Mouse (Mus musculus) NIH3T3 (cell line): Measurements from ENCODE around the gene Mamdc4.
A peak's percentile ranks its signal among the peaks of the same experiment; 100 is the strongest.

Experiments used
- DNase-seq: peaks from one replicate; pipeline ENCODE4 v3.0.0-alpha.2; 2012; ENCODE audit warnings: low read depth

The Mamdc4 gene

DNA sequence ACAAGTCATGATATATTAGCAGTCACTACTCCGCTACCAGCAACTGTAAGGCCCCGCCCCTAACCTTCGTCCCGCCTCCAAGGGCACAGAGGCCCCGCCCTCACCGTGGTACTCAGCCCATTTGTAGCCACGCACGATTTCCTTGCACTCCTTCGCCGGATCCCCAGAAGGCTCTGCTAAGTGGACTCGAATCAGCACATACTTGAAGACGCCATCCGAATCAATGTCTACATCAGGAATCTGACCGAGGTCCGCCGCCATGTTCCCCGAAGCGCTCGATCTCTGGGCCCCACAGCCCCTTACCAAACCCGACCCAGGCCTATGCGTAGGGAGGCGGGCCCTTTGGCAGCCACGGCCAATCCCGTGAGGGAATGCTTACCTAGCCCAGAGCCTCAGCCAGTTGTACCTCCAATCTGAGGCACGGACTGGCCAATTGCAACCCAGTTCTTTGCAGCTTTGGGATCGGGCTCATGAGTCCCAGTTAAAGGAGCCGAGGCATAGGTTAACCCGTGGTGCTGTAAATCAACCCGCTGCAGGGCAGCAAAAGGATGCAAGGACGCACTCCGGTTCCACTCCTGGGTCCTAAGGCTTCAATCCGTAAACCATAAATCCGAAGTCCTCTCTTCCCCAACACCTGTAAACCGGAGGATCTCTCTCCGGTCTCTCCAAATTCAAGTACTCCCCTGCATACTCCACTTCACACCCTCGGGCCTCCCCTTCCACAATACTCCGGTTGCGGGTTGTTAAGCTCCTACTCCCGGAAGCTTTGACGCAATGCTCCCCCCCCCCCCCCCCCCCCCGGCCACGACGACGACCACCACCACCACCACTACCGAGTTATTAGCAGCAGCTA, at the start of gene Mamdc4, which contains the start of gene Phpt1:
Mamdc4 (minus strand) TSS at position 267 of the 853 bp plus-strand sequence.
Phpt1 (minus strand) TSS at position 646 of the 853 bp plus-strand sequence.
- DNase-seq: peak; percentile 97

DNA sequence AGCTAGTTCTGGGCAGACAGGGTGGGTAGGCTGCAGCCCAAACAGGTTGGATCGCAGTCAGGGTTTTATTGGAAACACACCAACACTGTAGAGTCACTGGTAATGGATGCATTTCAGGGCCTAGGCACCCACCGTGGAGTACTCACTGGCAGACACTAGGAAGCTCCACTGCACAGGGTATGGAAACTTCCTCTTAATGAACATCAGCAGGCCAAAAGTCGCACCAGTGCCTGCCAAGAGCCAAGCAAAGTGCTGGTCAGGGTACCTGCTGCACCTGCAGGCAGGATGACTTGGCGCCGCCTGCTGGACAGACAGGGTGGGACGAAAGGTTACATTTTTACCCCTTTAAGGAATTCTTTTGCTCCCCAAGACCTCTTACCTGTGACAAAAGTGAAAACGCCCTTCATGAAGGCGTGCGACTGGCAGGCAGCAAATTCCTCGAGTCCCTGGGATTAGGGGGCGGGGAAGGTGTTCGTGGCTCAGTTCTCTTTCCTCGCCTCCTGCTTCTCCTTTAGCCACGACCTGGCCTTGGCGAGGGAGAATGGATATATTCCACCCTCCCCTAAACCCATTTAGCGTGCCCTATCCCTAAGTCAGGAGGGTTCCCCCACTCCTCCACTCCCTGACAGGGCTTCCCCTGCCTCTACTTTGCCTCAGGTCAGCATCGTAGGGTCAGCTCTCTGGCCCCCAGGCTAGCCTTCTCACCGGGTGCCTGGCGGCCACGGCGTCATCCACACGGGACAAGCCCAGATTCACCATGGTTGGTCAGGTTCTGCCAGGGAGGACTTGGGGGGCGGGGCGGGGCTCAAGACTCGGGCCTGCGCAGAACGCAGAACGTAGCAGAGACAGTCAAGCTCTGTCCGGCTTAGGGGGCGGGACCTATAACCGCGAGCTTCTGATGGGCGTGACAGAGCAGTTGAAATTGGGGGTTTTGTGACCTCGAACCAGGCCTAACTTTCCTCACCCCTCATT, 46.9 kb upstream of the Mamdc4 start, which contains the start of gene Tmem141:
Tmem141 (minus strand) TSS at position 777 of the 972 bp plus-strand sequence.
- DNase-seq: peak; percentile 91

DNA sequence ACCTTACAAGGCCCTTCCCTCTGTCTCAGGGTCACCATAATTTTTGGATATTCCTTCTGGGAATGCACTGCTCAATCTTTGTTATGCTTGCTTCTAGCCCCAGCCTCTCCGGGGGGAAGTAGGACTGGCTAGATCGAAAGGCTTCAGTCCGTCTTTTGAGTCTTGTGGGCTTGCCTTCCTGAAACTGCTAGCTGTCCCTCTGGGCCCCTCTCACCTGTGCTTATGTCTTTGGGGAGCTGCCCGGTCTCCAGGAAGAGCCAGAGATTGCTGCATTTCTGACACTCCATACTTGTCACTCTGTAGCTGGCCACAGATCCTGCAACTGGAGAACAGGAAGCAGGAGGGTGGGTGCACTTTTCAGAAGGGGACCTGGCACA, 46.2 kb upstream of the Mamdc4 start:
- DNase-seq: no peak

DNA sequence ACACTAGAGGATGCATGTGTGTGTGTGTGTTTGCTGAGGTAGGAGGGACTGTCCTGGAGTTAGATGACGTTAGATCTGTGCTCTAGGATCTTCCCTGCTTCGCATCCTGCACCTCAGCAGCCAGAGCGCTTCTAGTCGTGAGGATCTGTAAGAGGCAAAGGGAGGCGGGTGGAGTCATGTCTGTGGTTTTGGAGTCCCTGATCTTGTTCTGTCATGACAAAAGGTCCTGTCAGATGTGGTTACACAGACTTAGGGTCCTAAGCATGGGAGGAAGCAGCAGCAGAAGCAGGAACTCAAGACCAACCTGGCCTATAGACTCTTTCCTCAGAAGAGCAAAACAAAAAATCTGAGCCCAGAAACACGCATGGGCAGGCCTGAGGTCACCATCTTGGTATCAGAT, 45.7 kb upstream of the Mamdc4 start:
- no peak for DNase-seq

DNA sequence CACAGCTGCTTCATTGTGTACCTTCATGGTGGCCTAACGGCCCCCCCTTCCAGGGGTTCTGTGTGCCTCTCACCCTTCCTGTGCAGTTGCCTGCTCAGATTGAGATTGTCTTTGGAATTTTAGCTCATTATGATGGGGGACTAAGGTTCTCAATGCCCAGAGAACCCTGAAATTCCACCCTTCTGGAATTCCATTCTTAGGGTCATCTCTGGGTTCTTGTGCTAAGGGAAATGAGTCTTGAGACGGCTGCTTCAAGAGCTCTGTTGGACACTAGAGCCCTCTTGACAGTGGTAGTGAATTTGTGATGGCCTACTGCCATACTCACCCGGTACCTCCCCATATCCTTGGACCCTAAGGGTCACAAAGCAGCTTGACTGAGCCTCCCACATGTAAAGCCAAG, 42.9 kb upstream of the Mamdc4 start, which contains the start of gene Ccdc183:
Ccdc183 (minus strand) TSS at position 101 of the 400 bp plus-strand sequence.
- DNase-seq: no peak

DNA sequence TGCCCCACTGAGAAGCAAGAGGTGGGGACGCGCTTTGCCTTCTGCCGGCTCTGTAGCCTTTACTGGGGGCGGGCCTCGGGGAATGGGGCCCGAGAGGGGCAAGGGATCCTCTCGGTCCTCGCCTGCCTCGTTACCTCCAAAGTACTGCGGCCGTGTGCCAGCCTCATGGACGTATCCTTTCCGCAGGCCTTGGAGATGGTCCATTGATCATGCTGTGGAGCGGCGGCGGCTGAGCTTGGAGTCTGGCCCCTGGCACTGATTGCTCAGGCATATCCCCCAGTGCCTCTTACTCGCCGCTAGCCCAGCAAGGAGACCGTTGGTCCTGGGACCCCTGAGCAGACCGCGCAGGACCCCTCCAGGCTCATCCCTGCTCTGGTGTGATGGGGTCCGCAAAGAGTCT, 41.8 kb upstream of the Mamdc4 start:
- no peak for DNase-seq

DNA sequence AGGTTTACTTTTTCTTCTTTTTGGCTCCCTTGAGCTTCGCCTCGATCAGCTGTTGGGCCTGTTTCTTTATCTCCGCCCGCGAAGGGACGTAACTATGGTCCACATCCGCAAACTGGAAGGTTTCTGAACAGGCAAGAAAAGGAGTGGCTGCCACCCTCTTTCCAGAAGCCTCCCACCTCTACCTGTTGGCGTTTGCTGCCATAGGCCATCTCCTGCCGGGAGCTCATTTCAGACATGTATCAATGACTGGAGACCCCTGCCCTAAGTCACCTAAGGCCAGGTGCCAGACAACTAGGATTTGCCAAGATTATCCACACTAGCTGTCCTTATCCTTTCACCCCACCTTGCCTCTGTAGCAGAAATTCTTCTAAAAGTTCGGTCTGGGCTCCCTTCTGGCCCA, 34.0 kb upstream of the Mamdc4 start:
- no peak for DNase-seq

DNA sequence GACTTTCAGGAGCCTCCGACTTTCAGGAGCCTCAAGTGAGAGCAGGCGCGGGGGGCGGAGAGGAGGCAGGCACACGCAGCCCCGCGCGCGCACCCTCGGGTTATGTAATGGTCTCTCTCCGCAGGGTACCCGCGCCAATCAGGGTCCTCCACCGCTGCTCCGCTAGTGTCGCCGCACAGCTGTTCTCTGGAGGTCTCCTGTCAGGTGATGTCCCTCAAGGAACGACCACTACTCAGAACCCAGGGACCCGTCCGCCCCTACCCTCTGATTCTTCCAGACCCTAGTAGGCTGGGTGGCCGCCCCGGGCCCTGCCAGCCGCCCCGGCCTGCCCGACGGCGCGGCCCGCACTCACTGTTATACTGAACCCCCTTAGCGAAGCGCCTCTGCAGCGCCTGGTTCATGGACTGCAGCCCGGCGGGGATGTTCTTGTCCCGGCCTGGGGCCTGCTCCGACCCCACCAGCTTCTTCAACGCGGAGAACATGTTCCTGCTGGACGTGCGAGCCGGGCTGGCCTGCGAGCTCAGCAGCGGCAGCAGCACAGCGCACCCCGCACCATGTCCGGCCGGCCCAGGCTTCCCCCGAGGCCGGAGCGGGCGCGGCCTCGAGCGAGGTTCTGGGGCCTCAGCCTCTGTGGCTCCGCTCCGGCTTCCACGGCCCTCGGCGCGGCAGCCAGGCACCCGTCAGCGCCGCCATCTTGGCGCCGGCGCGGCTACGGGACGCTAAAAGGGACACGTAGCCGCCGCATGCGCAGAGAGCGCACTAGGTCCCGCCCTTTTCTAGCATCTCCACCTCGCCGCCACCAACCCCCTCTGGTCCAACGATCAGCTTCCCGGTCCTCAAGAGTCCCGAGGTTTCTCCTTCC, 33.3 kb upstream of the Mamdc4 start, which contains the start of gene Rabl6:
Rabl6 (minus strand) TSS at position 761 of the 862 bp plus-strand sequence.
- DNase-seq: peak; percentile 96

DNA sequence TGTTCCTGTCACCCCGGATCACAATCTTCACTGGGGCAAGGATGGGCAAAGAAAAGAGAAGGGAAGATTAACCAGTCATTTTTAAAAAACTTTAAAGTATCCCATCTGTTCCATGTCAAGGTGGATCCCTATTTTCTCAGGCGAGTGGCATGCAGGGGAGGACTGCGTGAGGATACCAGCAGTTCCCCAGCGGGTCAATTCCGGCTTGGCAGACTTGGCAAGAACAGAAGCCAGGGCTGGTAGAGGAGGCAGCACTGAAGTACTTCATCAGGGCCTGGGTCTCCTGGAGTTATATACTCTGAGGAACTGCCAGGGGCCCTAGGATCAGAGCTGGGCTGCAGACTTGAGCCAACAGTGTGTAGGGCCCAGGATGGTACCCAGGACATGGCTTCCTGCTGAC, 27.9 kb upstream of the Mamdc4 start:
- no peak for DNase-seq

DNA sequence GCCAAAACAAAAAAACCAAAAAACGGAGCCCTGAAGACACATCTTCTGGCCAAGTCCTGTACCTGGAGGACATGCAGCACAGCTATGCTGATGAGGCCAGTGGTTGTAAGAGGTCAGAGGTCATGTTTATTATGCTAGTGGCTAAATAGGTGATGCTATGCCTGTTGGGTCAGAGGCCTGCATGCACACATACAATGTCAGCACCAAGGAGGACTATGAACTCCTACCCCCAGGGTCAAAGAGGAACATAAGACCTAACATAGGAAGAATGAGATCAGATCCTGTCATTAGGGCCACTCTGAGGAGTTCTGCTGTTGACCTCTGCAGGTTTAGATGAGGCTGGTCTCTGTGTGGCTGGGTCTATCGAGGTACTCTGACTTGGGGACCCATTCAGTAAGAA, 25.4 kb upstream of the Mamdc4 start:
- no peak for DNase-seq

DNA sequence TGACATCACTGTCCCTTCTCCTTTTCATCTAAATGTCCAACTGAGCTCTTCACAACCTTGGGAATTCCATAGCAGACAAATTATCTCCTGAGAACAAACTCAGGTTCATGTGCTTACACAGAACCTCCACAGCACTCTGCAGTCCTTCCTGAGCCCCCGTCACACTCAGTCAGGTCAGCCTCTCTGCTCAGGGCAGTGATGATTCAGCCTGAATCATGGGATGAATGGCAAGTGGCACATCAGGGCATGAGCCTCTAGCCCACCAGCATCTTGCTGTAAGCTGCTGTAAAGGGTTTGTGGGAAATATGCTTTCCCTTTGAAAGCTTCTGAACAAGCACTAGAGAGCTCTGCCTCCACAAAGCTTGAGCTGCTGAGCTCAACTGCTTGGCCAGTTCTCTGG, 24.1 kb upstream of the Mamdc4 start:
- DNase-seq: peak; percentile 18

DNA sequence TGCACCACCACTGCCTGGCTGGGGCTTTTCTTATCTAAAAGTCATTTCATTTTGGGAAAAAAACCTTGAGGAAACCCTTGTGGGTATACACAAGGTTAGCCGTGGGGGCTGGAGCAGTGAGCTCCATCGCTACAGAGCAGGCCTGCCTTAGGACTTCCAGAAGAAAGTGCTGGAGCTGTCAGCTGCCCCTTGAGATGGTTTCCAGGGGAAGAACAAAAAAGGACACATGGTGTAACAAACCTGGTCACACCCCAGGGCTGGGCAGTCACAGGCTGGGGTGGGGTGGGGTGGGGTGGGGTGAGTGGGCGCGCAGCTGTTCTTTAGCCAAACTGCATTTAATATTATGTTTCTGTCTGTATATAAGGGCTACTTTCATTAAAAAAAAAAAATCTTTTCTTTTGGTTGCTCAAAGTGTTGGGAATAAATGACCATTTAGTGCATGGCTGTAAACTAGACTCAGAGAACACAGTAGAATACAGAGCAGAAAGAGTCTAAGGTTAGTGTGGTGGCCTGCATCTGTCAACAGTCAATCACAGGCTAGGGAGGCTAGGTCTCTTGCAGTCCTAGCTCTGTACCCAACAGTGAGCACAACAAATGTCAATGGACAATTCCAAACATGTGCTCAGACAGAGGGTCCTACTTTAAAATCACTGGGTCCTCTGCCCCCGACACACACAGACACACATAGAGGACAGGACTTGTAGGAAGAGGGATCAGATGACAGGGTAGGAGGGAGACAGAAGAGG, 22.3 kb upstream of the Mamdc4 start:
- DNase-seq: no peak

DNA sequence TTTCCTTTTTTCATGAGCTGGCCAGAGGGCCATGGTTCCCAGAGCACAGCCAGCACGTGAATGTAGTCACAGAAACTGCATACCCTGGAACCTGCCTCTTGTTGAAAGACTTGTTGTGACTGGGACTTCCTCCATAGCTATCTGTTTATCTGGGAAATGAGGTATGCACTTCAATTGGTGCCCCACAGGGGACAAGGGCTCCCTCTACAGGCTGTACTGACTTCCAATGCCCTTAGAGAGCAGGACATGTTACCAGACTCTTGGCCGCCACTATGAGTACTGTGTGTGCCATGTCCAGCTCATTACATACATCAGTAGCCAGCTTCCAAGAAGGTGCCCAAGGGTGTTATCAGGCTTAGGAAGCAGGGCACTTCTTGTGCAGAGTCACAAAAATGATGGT, 17.2 kb upstream of the Mamdc4 start:
- peak; percentile 57 for DNase-seq

DNA sequence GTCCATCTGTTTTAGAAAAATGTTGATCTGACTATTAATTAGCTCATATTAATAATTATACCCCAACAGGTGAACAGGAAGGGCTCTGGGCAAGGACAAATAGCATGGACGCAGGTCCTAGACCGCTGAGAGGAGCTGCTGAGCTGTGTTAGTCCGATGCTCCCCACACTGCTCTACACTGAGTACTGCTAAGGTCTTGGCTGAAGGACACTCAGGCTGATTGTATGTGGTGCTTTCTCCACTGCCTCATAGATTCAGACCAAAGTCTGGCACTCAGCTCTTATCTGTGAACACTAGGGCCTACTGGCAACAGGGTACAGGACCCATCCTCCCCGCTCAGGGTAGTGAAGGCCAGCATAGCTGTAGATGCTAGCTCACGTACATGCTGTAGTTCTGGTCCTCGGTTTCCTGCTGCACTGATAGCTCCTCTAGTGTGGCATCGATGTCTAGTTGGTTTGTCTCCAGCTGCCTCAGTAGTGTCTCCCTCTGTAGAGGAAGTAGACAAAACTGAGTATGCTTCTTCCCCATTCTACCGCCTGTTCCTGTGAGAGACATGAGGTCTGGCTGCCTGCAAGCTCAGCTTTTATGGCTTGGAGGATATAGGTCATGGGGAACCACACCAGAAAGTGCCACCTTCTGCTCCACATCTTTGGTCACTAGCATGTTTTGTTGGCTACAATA, 13.7 kb upstream of the Mamdc4 start:
- DNase-seq: no peak

DNA sequence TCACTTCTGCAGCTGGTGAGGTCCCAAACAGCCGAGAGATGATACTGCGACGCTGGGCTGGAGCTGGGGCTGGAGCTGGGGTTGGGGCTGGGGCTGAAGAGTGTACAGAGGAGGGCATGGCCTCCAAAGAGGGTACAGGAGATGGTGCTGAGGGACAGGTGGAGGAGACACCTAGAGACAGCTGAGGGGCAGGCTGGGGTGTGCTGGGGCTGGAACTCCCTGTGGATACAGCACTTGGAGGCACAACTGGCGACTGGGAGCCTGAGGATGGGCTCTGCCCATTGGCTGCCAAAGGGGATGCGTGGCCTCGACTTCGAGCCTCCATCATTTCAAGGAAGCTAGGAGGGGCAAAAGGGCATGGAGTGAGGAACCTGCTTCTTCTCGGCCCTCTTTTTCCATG, 12.6 kb upstream of the Mamdc4 start:
- DNase-seq: no peak

DNA sequence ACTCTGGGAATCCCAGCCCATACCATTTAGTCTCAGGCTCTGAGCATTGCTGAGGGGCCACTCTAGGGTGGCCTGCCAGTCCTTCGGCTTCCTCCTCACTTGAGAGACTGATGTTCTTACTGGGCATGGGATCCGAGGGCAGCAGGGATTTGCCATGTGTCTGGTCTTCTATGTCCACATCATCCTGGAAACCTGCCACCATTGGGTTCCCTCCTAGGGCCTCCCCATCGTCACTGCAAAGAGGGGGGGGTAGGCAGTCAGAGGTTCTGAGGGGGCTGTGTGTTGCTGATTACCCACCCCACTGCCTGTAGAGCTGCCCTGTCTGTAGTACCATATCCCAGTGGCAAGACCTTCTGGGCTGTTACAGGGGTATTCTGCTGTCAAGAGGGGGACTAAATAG, 11.0 kb upstream of the Mamdc4 start:
- no peak for DNase-seq

DNA sequence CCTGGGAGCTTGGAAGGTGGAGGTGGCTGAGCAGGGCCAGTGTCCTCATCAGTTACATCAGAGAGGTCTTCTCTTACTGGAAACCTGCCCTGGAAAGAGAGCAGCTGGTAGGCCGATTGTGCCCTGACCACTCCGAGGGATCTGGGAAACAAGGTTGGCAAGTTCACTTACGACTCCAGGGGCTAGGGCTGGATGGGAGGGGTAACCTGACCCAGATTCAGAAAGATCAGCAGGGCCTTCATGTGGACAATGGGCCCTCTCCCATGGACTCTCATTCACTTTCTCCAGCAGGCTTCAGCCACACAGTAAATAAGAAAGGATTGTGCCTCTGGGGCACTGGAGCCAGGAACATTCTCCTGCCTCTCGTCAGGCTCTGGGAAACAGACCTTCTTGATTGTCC, 10.2 kb upstream of the Mamdc4 start:
- no peak for DNase-seq

DNA sequence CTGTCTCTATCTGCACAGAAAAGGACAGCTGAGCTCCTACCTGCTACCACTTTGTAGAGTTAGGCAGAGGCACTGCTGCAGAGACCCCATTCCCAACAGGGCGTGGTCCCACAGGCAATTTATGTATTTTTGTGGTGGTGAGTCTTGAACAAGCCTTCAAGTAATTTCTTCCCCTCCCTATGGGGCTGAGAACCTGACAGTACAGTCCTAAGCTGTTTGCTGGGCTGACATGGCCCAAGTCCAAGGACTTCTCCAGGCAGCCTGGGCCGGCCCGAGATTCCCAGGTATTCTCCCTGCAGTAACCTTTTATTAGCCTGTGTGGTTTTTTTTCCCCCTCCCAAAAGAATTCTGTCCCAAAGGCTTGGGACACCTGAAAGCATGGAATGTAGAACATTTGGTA, 9.5 kb upstream of the Mamdc4 start:
- DNase-seq: no peak

DNA sequence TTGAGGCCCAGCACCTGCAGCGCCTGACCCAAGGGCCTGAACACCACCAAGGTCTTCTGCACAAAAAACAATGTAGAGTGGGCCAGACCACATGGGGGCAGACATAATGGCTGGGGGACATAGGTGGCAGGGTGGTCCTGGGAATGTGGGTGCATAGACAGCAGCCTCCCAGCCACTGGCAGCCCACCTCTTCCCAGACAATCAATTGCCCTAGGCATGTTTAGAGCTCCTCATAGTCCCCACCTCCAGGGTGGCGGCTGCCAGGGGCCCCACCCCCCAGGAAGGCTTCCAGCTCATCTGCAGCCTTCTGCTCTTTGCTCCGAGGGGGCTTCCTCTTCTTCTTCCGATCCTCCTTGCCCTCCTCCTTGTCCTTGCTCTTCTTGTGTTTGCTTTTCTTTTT, 8.9 kb upstream of the Mamdc4 start:
- DNase-seq: no peak

DNA sequence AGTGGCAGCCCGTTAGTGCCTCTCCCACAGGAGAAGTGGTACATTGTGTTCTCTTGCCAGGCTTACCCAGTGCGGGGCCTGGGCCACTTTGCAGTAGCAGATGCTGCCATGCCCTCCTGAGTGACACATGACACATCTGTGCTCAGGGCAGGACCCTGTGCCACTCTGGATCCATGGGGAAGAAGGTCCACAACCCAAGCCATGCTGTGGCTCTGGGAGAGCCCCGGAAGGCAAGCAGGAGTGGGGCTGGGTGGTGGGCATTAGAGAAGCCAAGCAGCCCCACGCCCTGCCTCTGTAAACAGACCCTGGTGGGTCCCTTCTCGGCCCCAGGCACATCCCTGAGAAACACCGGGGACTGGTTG, 8.5 kb upstream of the Mamdc4 start:
- no peak for DNase-seq
